Mouse (Mus musculus): ENCODE results near the gene Rchy1. TPM values are rescaled to one million over a fixed set of nuclear protein-coding genes. Genes with fewer than 3 reads are reported as not detected.
A peak's percentile ranks its signal among the peaks of the same experiment; 100 is the strongest.

The Rchy1 gene
- total and polyA plus RNA-seq, 2 experiments from 2014 or later: 40.0 to 67.1 TPM

- H3K27ac ChIP-seq (ENCODE audit: low read depth, low read length): no peak overlapping the region
- WGBS: 81% methylated on average over 2 of the region's 2 CpGs
- no peak for TF ChIP-seq CTCF (IDR thresholded peaks at IDR 0.05; ENCODE audit: low read depth)
- no peak overlapping the region for H3K9ac ChIP-seq
- H3K4me3 ChIP-seq (ENCODE audit: low read depth, low read length): no peak overlapping the region
- ATAC-seq (peak; percentile 73), DNase-seq (no peak)
- H3K9me3 ChIP-seq (ENCODE audit: low read length): no peaks in the 10 kb centered on the region
- H3K27me3 ChIP-seq (ENCODE audit: insufficient read depth, low read length): no peaks in the 10 kb centered on the region
- H3K4me2 ChIP-seq (ENCODE audit: low read depth): no peak overlapping the region
- H3K4me1 ChIP-seq (ENCODE audit: insufficient read depth): no peaks in the 10 kb centered on the region
- H3K36me3 ChIP-seq (ENCODE audit: insufficient read depth): no peaks in the 10 kb centered on the region
These were observed 49.6 kb downstream of the Rchy1 start for GRCm38 (mm10) chr5:91913231-91913630.

- H3K9ac ChIP-seq: no peak overlapping the region
- DNase-seq (no peak), ATAC-seq (peak; percentile 65)
- TF ChIP-seq CTCF (IDR thresholded peaks at IDR 0.05; ENCODE audit: low read depth): no peak
- no peak overlapping the region for H3K27ac ChIP-seq (ENCODE audit: low read depth, low read length)
- 54% methylated on average over 13 of the region's 13 CpGs for WGBS
- H3K4me2 ChIP-seq (ENCODE audit: low read depth): no peak overlapping the region
- no peaks in the 10 kb centered on the region for H3K4me1 ChIP-seq (ENCODE audit: insufficient read depth)
- H3K36me3 ChIP-seq (ENCODE audit: insufficient read depth): no peaks in the 10 kb centered on the region
- no peaks in the 10 kb centered on the region for H3K27me3 ChIP-seq (ENCODE audit: insufficient read depth, low read length)
- H3K4me3 ChIP-seq (ENCODE audit: low read depth, low read length): no peak overlapping the region
- H3K9me3 ChIP-seq (ENCODE audit: low read length): no peaks in the 10 kb centered on the region
These were observed 51.3 kb downstream of the Rchy1 start for GRCm38 (mm10) chr5:91911384-91912106.

GRCm38 (mm10) chr5:91910616-91911015 is 52.3 kb downstream of the Rchy1 start:
- no peaks in the 10 kb centered on the region for H3K27me3 ChIP-seq (ENCODE audit: insufficient read depth, low read length)
- no peak for TF ChIP-seq CTCF (IDR thresholded peaks at IDR 0.05; ENCODE audit: low read depth)
- no peaks in the 10 kb centered on the region for H3K9me3 ChIP-seq (ENCODE audit: low read length)
- H3K9ac ChIP-seq: no peak overlapping the region
- H3K4me1 ChIP-seq (ENCODE audit: insufficient read depth): no peaks in the 10 kb centered on the region
- DNase-seq (no peak), ATAC-seq (no peak)
- H3K4me2 ChIP-seq (ENCODE audit: low read depth): no peak overlapping the region
- 92% methylated on average over 4 of the region's 4 CpGs for WGBS
- no peak overlapping the region for H3K4me3 ChIP-seq (ENCODE audit: low read depth, low read length)
- H3K27ac ChIP-seq (ENCODE audit: low read depth, low read length): no peak overlapping the region
- H3K36me3 ChIP-seq (ENCODE audit: insufficient read depth): no peaks in the 10 kb centered on the region

- no peaks in the 10 kb centered on the region for H3K9me3 ChIP-seq (ENCODE audit: low read length)
- no peak overlapping the region for H3K4me3 ChIP-seq (ENCODE audit: low read depth, low read length)
- no peak for TF ChIP-seq CTCF (IDR thresholded peaks at IDR 0.05; ENCODE audit: low read depth)
- H3K4me2 ChIP-seq (ENCODE audit: low read depth): no peak overlapping the region
- H3K9ac ChIP-seq: no peak overlapping the region
- H3K36me3 ChIP-seq (ENCODE audit: insufficient read depth): no peaks in the 10 kb centered on the region
- ATAC-seq: peak; percentile 60; the same call in 1 of the 2 replicates
- no peaks in the 10 kb centered on the region for H3K27me3 ChIP-seq (ENCODE audit: insufficient read depth, low read length)
- DNase-seq: peak; percentile 36
- no peaks in the 10 kb centered on the region for H3K4me1 ChIP-seq (ENCODE audit: insufficient read depth)
- WGBS: 35% methylated on average over 10 of the region's 10 CpGs
- no peak overlapping the region for H3K27ac ChIP-seq (ENCODE audit: low read depth, low read length)
These were observed 53.8 kb downstream of the Rchy1 start for GRCm38 (mm10) chr5:91909010-91909620.

Other genes starting within 250 kb of the Rchy1 start
- gene Odaph, start 24.4 kb upstream of the Rchy1 start, total RNA-seq (2014; rRNA removed): 0.43 TPM in 1 of 2 replicates, not detected in the other
- 0.28 TPM in 1 of 2 replicates, not detected in the other for gene Odaph, start 24.4 kb upstream of the Rchy1 start, polyA plus RNA-seq (2015; fragmentation: Nextera tagmentation; extraction: Ambion mirVana)
- gene Cdkl2, start 80.8 kb upstream of the Rchy1 start, total RNA-seq (2014; rRNA removed): 17.6 and 20.8 TPM in 2 replicates
- 17.6 and 24.1 TPM in 2 replicates for gene Cdkl2, start 80.8 kb upstream of the Rchy1 start, polyA plus RNA-seq (2015; fragmentation: Nextera tagmentation; extraction: Ambion mirVana)
- gene G3bp2, start 120.7 kb upstream of the Rchy1 start, total RNA-seq (2014; rRNA removed): 221 and 223 TPM in 2 replicates
- 268 and 315 TPM in 2 replicates for gene G3bp2, start 120.7 kb upstream of the Rchy1 start, polyA plus RNA-seq (2015; fragmentation: Nextera tagmentation; extraction: Ambion mirVana)
- gene Uso1, start 174.9 kb upstream of the Rchy1 start, total RNA-seq (2014; rRNA removed): 18.9 and 19.1 TPM in 2 replicates
- gene Uso1, start 174.9 kb upstream of the Rchy1 start, polyA plus RNA-seq (2015; fragmentation: Nextera tagmentation; extraction: Ambion mirVana): 19.6 and 24.8 TPM in 2 replicates

Data from forebrain, postnatal 0 days (tissue).